Mouse (Mus musculus) thymus, adult 2 months (tissue): ENCODE data around the gene Pilra. TPM values are rescaled to one million over a fixed set of nuclear protein-coding genes. Genes with fewer than 3 reads are reported as not detected.

Experiments used
- DNase-seq: peaks from one replicate; pipeline ENCODE4 v3.0.0; 2021
- H3K27ac ChIP-seq: fragments of 200-500 bp; 2 replicates; pipeline ENCODE4 v1.5.1; 2012; ENCODE audit warnings: low read length, control low read depth; ENCODE audit not compliant: control insufficient read depth, insufficient read depth
- H3K27me3 ChIP-seq: fragments of 200-500 bp; 2 replicates; pipeline ENCODE4 v1.6.1; 2012; ENCODE audit warnings: mild to moderate bottlenecking, low read length, moderate library complexity, mixed read lengths; ENCODE audit not compliant: control insufficient read depth, insufficient read depth
- H3K36me3 ChIP-seq: fragments of 200-500 bp; 2 replicates; pipeline ENCODE4 v1.6.1; 2012; ENCODE audit warnings: mild to moderate bottlenecking, low read length, moderate library complexity; ENCODE audit not compliant: control insufficient read depth, insufficient read depth
- H3K4me1 ChIP-seq: fragments of 200-500 bp; replicated peaks from 2 replicates; pipeline ENCODE4 v1.6.1; 2012; ENCODE audit warnings: low read length; ENCODE audit not compliant: control insufficient read depth, insufficient read depth
- H3K4me3 ChIP-seq: fragments of 200-500 bp; 2 replicates; pipeline ENCODE4 v1.5.1; 2012; ENCODE audit warnings: mild to moderate bottlenecking, low read length, control low read depth, moderate library complexity; ENCODE audit not compliant: control insufficient read depth, insufficient read depth
- CTCF ChIP-seq: fragments of 200-500 bp; IDR thresholded peaks from 2 replicates; pipeline ENCODE4 v1.5.1; 2012; ENCODE audit warnings: mild to moderate bottlenecking, control low read depth, low read length, moderate library complexity, borderline replicate concordance; ENCODE audit not compliant: control insufficient read depth, poor library complexity, insufficient read depth; ENCODE audit errors: extremely low read depth
- POLR2A ChIP-seq: fragments of 200-500 bp; IDR thresholded peaks from 2 replicates; pipeline ENCODE4 v1.6.1; 2012; ENCODE audit warnings: mild to moderate bottlenecking, low read length, control low read depth, moderate library complexity; ENCODE audit not compliant: control insufficient read depth, poor library complexity, insufficient read depth; ENCODE audit errors: extremely low read depth
- WGBS: fragments of 180-500 bp; shearing (Covaris S2); methylation state at CpG from one replicate; pipeline ENCODE4 v1.1.7; 2018; 5-methylcytosine and 5-hydroxymethylcytosine counted together
- polyA plus RNA-seq: library from polyadenylated mRNA; depleted of rRNA; stranded (reverse); fragments of >200 nt; gene quantifications from 2 replicates; pipeline ENCODE4 v1.2.3, GENCODE M21; 2012

Pilra gene
- polyA plus RNA-seq, 1 experiment = 13.5 TPM

GRCm38 (mm10) chr5:137822602-137823001 lies 13.5 kb downstream of the Pilra start:
- H3K27ac ChIP-seq = no peak overlapping the region
- H3K4me3 ChIP-seq = no peak overlapping the region
- no peak for DNase-seq
- no peaks in the 10 kb centered on the region for H3K4me1 ChIP-seq
- 96% methylated on average over 1 of the region's 1 CpGs for WGBS
- H3K36me3 ChIP-seq = no peaks in the 10 kb centered on the region
- H3K27me3 ChIP-seq = no peaks in the 10 kb centered on the region
- TF ChIP-seq POLR2A = no peak
- TF ChIP-seq CTCF = no peak

GRCm38 (mm10) chr5:137822126-137822525 lies 14.0 kb downstream of the Pilra start:
- no peak for DNase-seq
- no peaks in the 10 kb centered on the region for H3K36me3 ChIP-seq
- no peaks in the 10 kb centered on the region for H3K27me3 ChIP-seq
- TF ChIP-seq CTCF (no peak), POLR2A (no peak)
- 94% methylated on average over 4 of the region's 4 CpGs for WGBS
- no peak overlapping the region for H3K4me3 ChIP-seq
- no peaks in the 10 kb centered on the region for H3K4me1 ChIP-seq
- no peak overlapping the region for H3K27ac ChIP-seq

DNA sequence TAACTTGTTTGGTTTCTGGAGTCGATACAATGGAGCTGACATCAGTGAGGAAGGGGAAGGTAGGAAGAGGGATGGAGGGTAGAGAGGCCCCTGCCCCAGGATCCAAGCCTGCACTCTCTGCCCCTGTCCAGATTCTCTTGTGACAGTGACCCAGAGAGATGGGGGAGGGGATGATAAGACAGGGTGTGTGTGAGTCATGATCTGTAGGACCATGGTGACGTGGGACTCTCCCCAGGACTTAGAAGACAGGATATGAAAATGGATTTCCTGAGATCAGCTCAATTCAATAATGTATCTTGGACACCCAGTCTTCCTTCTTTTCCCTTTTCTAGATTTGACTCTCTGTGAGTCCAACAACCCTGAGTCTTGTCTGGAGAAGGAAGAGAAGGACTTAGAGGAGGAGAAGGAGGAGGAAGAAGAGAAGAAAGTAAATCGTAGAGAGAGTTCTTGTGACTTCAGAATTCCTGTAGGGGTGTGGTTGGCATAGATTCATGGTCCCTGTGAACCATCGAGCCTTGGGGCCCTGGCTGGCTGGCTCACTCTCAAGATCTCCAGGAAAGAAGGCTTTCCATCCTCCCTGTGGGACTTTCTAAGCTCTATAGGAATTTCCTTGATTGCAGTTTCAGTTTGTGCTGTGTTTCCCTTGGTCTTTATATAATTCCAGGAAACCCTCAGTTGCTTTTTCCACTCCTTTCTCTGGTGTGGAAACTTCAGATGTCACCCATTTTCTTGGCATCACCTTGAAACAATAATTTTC lies 18.4 kb downstream of the Pilra start:
- DNase-seq = no peak
- H3K4me1 ChIP-seq = no peaks in the 10 kb centered on the region
- H3K36me3 ChIP-seq = no peaks in the 10 kb centered on the region
- H3K27ac ChIP-seq = no peak overlapping the region
- H3K4me3 ChIP-seq = no peak overlapping the region
- 81% methylated on average over 4 of the region's 4 CpGs for WGBS
- no peaks in the 10 kb centered on the region for H3K27me3 ChIP-seq
- TF ChIP-seq CTCF = no peak
- no peak for TF ChIP-seq POLR2A

DNA sequence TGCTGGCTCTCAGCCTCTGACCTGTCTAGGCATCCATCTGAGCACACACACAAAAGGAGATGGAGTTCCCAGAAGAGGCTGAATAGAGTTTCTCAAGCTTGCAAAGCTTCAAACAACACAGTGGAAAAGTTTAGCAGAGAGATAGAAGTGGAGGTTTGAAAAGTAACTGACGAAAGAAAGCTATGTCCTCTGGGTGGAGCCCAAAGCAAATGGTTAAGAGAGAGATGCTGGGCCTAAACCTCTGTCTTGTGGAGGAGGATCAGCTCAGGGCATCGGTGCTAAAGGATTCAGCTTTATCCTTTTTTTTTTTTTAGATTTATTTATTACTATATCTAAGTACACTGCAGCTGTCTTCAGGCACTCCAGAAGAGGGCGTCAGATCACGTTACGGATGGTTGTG lies 27.8 kb downstream of the Pilra start:
- DNase-seq = no peak
- no peak for TF ChIP-seq POLR2A

GRCm38 (mm10) chr5:137806158-137806557 lies 29.9 kb downstream of the Pilra start:
- Histone ChIP-seq H3K27ac (no peak overlapping the region), H3K27me3 (no peaks in the 10 kb centered on the region), H3K4me1 (no peaks in the 10 kb centered on the region), H3K4me3 (no peak overlapping the region), H3K36me3 (no peaks in the 10 kb centered on the region)
- TF ChIP-seq CTCF = no peak
- no peak for TF ChIP-seq POLR2A
- DNase-seq = no peak
- WGBS = 97% methylated on average over 1 of the region's 1 CpGs

More for the DNA sequence above, 27.8 kb downstream of the Pilra start:
- no peaks in the 10 kb centered on the region for H3K27me3 ChIP-seq
- H3K4me1 ChIP-seq = no peaks in the 10 kb centered on the region
- no peaks in the 10 kb centered on the region for H3K36me3 ChIP-seq
- H3K27ac ChIP-seq = no peak overlapping the region
- no peak overlapping the region for H3K4me3 ChIP-seq
- 97% methylated on average over 5 of the region's 5 CpGs for WGBS

DNA sequence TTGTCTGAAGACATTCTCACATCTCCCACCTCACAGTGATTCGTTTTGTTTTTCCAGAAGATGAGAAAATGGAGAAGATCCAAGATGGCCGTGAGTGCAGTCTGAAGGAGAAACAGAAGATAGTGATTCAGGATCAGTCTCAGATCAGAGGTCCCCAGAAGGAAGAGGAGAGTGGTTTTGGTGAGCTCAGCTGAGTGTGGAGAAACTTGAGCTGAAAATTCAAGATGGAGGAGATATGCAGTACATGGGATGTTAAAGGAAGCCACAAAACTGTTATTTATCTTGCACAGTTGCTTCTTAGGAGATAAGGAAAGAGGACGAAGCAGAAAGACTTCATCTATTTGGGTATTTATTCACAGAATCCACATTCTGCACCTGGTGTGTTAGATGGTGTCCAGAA lies 35.2 kb downstream of the Pilra start:
- whole genome bisulfite sequencing = 87% methylated on average over 3 of the region's 3 CpGs
- H3K36me3 ChIP-seq = no peaks in the 10 kb centered on the region
- no peaks in the 10 kb centered on the region for H3K27me3 ChIP-seq
- TF ChIP-seq POLR2A = no peak
- TF ChIP-seq CTCF = no peak
- H3K27ac ChIP-seq = no peak overlapping the region
- no peak overlapping the region for H3K4me3 ChIP-seq
- H3K4me1 ChIP-seq = no peaks in the 10 kb centered on the region
- no peak for DNase-seq

DNA sequence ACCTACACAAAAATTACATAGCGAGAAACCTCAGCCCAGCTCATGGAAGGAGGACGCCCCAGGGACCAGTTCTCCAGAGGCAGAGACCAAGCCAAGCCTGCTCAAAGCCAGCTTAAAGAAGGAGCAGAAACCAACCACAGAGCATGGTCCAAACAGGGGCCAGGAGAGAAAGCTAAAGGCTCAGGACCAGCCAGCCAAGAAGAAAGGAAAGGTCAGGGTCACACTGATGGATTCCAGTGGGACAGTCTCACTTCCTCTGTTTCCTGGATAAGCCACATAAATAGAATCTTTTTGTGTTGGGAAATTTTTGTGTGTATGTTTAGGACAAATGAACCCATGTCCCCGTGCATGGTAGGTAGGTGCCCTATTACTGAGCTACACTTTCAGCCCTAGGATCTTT lies 39.5 kb downstream of the Pilra start:
- Histone ChIP-seq H3K27ac (no peak overlapping the region), H3K36me3 (no peaks in the 10 kb centered on the region), H3K27me3 (no peaks in the 10 kb centered on the region), H3K4me1 (no peaks in the 10 kb centered on the region), H3K4me3 (no peak overlapping the region)
- TF ChIP-seq POLR2A = no peak
- no peak for TF ChIP-seq CTCF
- WGBS = 82% methylated on average over 3 of the region's 3 CpGs
- DNase-seq = no peak

- Histone ChIP-seq H3K4me1 (peaks cover 7% of the 10 kb centered on the region), H3K27me3 (no peaks in the 10 kb centered on the region), H3K4me3 (no peak overlapping the region), H3K27ac (no peak overlapping the region), H3K36me3 (no peaks in the 10 kb centered on the region)
- no peak for TF ChIP-seq CTCF
- TF ChIP-seq POLR2A = no peak
- DNase-seq = no peak
Observed at GRCm38 (mm10) chr5:137791553-137791952, 44.5 kb downstream of the Pilra start.
